Mouse (Mus musculus): ENCODE results near the gene Shroom3.

GRCm38 (mm10) chr5:92868231-92868630 is 185.0 kb downstream of the Shroom3 start:
- TF ChIP-seq POLR2AphosphoS2 (IDR thresholded peaks at IDR 0.05; ENCODE audit: low read depth, low read length), result no peak
- TF ChIP-seq POLR2A (IDR thresholded peaks at IDR 0.05; ENCODE audit: low read depth, low read length), result no peak
- TF ChIP-seq EP300 (IDR thresholded peaks at IDR 0.05; ENCODE audit: low read length), result no peak
- TF ChIP-seq ELF1 (IDR thresholded peaks at IDR 0.05; ENCODE audit: low read depth, low read length), result no peak
- no peak for TF ChIP-seq IRF4 (IDR thresholded peaks at IDR 0.05; ENCODE audit: low read depth, low read length)
